Mouse (Mus musculus): ENCODE measurements around the gene Osbpl10.

The Osbpl10 gene

DNA sequence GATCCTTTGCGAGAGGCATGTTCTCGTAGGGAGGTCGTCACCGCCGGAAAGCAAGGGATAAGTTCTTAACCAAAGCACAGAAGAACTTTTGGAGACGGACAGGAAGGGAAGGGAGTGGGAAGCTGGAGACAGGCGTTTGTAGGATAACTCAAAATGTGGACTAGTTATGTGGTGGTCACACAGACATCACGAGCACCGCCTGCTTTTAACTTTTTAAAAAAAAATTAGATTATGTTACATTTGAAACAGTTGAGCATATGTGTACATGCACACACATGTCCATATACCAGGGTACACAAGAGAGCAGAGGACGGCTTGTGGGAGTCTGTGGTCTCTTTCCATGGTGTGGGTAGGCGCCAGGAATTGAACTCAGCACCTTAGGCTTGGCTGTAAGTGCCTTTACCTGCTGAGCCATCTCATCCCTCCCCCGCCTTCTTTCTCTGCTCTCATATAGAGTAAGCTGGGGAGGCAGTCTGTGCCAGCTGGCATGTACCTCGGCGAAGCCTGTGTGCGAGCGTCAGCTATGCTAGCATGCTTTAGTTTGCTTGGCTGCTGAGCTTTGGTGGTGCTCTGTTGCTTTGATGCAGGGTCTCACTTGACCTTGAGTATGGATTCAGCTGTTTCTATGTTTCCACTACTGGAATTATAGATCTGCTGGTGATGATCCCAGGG, 4.5 kb downstream of the Osbpl10 start, which contains the start of gene Rps27rt:
Gene Rps27rt (minus strand): TSS at position 51 of the 672 bp plus-strand sequence.
- peak; percentile 64 for DNase-seq (ENCODE audit: low read depth, low spot score)

DNA sequence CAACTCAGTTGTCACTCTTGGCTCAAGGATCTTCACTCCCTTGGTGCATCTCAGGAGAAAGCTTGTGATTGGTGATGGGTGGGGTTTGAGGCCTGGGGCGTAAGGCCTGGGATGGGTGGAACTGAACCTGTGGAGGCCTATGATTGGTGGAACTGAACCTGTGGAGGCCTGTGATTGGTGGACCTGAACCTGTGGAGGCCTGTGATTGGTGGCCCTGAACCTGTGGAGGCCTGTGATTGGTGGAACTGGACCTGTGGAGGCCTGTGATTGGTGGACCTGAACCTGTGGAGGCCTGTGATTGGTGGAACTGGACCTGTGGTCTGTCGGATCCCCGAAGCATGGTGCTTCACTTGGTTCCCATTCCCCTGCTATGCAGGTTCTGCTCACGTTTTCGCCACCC, 7.4 kb downstream of the Osbpl10 start:
- DNase-seq (ENCODE audit: low read depth, low spot score): no peak

- DNase-seq (ENCODE audit: low read depth, low spot score): no peak
Measured at GRCm38 (mm10) chr9:114986361-114986760, 8.0 kb downstream of the Osbpl10 start.

DNA sequence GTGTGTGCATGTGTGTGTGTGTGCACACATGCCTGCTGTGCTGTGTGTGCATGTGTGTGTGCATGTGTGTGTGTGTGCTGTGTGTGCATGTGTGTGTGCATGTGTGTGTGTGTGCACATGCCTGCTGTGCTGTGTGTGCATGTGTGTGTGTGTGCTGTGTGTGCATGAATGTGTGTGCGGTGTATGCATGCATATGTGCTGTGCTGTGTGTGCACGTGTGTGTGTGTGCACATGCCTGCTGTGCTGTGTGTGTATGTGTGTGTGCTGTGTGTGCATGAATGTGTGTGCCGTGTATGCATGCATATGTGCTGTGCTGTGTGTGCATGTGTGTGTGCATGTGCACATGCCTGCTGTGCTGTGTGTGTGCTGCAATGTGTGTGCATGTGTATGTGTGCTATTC, 9.7 kb downstream of the Osbpl10 start:
- no peak for DNase-seq (ENCODE audit: low read depth, low spot score)

- no peak for DNase-seq (ENCODE audit: low read depth, low spot score)
Measured at GRCm38 (mm10) chr9:114988610-114989327, 10.4 kb downstream of the Osbpl10 start.

DNA sequence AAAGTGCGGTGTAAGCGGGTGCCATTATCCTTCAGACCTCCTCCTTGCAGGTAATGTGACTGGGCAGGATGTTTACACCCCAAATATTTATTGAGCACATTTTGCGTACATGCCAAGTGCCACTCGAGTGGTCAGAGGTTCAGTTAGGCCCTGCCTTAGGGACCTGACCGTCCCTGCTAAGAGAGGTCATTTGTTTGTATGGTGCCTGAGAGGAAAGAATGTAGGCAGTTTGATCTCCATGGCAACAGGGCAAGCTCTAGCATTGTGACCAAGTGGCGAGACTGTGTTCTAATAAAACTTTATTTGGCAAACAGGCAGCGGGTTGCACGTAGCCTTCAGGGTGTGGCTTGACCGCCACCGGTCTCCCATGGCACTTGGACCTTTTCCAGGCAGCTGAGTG, 12.1 kb downstream of the Osbpl10 start:
- DNase-seq (ENCODE audit: low read depth, low spot score): no peak

DNA sequence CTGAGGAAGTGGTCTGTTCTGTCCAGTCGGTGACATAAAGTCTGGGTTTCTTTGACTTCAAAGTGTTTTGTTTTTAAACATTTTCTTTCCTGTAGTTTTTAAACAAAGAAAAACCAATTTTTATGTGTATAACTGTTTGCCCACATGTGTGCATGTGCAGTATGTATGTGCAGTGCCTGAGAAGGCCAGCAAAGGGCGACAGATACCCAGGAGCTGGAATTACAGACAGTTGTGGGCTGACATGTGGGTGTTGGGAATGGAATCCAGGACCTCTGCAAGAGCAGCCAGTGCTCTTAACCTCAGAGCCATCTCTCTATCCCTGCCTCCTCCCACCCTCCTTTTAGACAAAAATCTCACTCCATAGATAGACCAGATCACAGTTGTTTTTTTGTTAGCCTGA, 14.2 kb downstream of the Osbpl10 start:
- no peak for DNase-seq (ENCODE audit: low read depth, low spot score)

- DNase-seq (ENCODE audit: low read depth, low spot score): no peak
Measured at GRCm38 (mm10) chr9:114995250-114995649, 16.9 kb downstream of the Osbpl10 start.

DNA sequence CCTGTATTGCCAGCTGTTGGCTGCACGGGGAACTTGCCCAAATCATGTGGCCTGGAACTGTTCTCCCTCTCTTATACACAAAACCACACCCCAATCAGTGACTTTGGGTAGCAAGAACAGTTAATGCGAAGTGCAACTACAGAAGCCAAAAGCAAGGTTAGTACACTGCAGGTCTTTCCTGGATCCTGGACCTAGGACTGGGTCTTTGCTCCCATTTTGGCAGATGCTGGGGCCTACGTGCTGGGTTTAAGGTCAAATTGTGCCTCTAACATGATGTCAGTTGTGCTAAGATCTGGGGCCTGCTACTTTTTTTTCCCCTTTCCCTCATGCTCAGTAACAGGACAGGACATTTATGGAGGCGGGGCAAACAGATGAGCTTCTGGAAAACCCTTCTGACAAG, 17.3 kb downstream of the Osbpl10 start:
- no peak for DNase-seq (ENCODE audit: low read depth, low spot score)

- no peak for DNase-seq (ENCODE audit: low read depth, low spot score)
Measured at GRCm38 (mm10) chr9:114996489-114996888, 18.1 kb downstream of the Osbpl10 start.

DNA sequence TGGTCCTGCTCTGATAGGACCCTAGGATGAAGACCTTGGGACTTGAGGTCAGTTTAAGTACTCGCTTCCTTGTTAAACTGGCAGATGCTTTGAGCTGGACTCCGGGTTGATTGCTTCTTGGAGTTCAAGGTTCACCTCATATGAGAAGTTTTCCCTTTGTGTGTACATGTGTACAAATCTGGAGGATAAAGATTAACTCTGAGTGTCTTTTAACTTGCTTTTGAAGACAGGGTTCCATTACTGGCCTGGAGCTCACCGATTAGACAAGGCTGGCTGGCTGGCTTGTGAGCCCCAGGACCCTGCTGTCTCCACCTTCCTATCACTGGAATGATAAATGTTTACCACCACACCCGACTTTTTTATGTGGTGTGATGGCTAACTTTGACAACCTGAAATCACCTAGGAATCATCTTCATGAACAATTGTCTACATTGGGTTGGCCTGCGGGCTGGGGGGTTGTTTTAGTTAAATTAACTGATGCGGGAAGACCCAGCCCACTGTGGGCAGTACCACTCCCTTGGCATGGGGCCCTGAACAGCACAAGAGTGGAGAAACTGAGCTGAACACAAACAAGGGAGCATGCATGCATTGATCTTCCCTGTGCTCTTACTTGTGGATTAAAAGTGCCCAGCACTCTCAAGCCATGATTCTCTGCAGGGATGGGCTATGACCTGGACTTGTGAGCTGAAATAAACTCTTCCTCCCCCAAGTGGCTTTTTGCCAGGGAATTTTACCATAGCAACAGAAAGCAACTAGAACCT, 20.8 kb downstream of the Osbpl10 start:
- DNase-seq (ENCODE audit: low read depth, low spot score): no peak

- DNase-seq (ENCODE audit: low read depth, low spot score): no peak
Measured at GRCm38 (mm10) chr9:114999771-115000146, 21.4 kb downstream of the Osbpl10 start.

GRCm38 (mm10) chr9:115005446-115005845, 27.1 kb downstream of the Osbpl10 start:
- DNase-seq (ENCODE audit: low read depth, low spot score): no peak

- no peak for DNase-seq (ENCODE audit: low read depth, low spot score)
Measured at GRCm38 (mm10) chr9:115007776-115008175, 29.4 kb downstream of the Osbpl10 start.

- DNase-seq (ENCODE audit: low read depth, low spot score): peak; percentile 72
Measured at GRCm38 (mm10) chr9:115008194-115008593, 29.8 kb downstream of the Osbpl10 start.

- no peak for DNase-seq (ENCODE audit: low read depth, low spot score)
Measured at GRCm38 (mm10) chr9:115012367-115012766, 34.0 kb downstream of the Osbpl10 start.

DNA sequence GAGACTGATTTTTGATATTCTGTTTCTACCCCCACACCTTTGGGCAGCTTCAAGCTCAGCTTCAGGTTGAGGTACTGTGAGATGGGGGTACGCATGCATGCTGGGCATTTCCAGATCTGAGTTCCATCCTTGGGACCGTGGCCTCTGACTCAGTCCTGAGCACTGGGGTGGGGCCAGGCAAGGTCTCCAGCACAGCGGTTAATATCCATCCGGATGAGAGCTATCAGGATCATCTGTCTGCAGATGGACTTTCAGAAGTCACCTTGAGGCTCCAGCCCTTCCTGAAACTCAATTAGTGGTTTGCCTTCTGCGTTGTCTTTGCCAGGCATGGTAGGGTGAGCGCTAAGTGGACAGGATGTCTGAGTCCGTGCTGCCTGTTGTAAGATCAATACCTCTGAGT, 41.8 kb downstream of the Osbpl10 start:
- DNase-seq (ENCODE audit: low read depth, low spot score): no peak

- DNase-seq (ENCODE audit: low read depth, low spot score): no peak
Measured at GRCm38 (mm10) chr9:115021419-115021818, 43.0 kb downstream of the Osbpl10 start.

- no peak for DNase-seq (ENCODE audit: low read depth, low spot score)
Measured at GRCm38 (mm10) chr9:115023137-115023536, 44.8 kb downstream of the Osbpl10 start.

DNA sequence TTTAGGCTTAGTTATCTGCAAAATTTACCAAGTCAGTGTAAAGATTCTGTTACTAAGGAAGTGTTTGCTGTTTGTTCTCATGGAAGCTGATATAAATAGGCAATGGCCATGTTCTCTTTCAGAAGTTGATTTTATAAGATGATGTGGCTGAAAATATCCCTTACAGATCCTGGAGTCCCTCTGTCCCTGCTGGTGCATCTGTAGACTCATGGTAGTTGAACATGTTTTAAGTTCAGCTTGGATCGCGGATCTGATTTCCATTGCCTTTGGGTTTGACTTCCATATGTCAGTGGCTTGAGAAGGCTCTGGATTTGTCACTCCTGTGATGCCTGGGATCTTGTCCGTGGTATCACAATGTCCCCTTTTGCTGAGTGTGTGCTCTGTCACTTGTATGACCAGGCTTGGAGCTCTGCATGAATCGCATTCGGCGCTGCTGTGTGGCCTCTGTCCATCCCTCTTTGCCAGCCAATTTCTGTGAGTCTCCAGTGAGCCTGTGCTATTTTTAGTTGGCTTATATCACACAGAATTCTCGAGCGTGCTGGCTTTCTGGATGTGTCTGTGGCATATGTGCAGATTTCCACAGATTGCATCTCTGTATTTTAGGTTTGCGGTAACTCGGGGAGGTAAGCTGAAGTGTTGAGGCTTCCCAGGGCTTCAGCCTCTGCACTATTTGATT, 45.5 kb downstream of the Osbpl10 start:
- peak; percentile 78 for DNase-seq (ENCODE audit: low read depth, low spot score)

GRCm38 (mm10) chr9:115029307-115029706, 50.9 kb downstream of the Osbpl10 start:
- no peak for DNase-seq (ENCODE audit: low read depth, low spot score)

- DNase-seq (ENCODE audit: low read depth, low spot score): no peak
Measured at GRCm38 (mm10) chr9:115030581-115030980, 52.2 kb downstream of the Osbpl10 start.

All from telencephalon, adult 2 months (tissue).